Mouse (Mus musculus): ENCODE results near the gene Fam110a.

Fam110a gene

GRCm38 (mm10) chr2:152000735-152001134, 20.7 kb upstream of the Fam110a start:
- CTCF ChIA-PET = interaction anchor here in 3 of 4 experiments (0.6 to 1.9 kb wide), 4 partner anchors 10 to 96 kb away, joined by 3 to 11 read pairs (median 3); no protein-coding TSS in a partner anchor
- POLR2A ChIA-PET = interaction anchor here in 2 of 4 experiments (0.6 to 4.9 kb wide), 5 partner anchors 9 to 343 kb away, joined by 3 to 41 read pairs (median 4); partner anchors contain the start of gene Trib3 (in 1 of the 2)

GRCm38 (mm10) chr2:152000291-152000679, 20.3 kb upstream of the Fam110a start:
- POLR2A ChIA-PET = interaction anchor here in 2 of 4 experiments (0.8 to 4.9 kb wide), 5 partner anchors 9 to 20 kb away, joined by 3 to 41 read pairs (median 4); no protein-coding TSS in a partner anchor
- CTCF ChIA-PET = interaction anchor here (0.6 to 1.9 kb wide), 7 partner anchors 7 to 250 kb away, joined by 3 to 11 read pairs (median 3); no protein-coding TSS in a partner anchor

GRCm38 (mm10) chr2:151999669-152000290, 19.8 kb upstream of the Fam110a start:
- ChIA-PET POLR2A (interaction anchor here (0.6 to 4.9 kb wide), 11 partner anchors 9 to 63 kb away, joined by 3 to 41 read pairs (median 4); no protein-coding TSS in a partner anchor), CTCF (interaction anchor here (0.6 to 1.9 kb wide), 10 partner anchors 8 to 251 kb away, joined by 3 to 11 read pairs (median 3); no protein-coding TSS in a partner anchor)

- POLR2A ChIA-PET = interaction anchor here in 3 of 4 experiments (0.9 to 4.9 kb wide), 13 partner anchors 7 to 351 kb away, joined by 3 to 41 read pairs (median 3); no protein-coding TSS in a partner anchor
- CTCF ChIA-PET = interaction anchor here in 2 of 4 experiments (0.6 to 4.1 kb wide), 7 partner anchors 9 to 128 kb away, joined by 3 to 16 read pairs (median 4); no protein-coding TSS in a partner anchor
These were observed 18.9 kb upstream of the Fam110a start for GRCm38 (mm10) chr2:151998932-151999331.

- POLR2A ChIA-PET = interaction anchor here in 3 of 4 experiments (0.6 to 4.9 kb wide), 17 partner anchors 8 to 365 kb away, joined by 3 to 41 read pairs (median 6); partner anchors contain the start of gene Trib3 (in 1 of the 3)
- CTCF ChIA-PET = interaction anchor here in 3 of 4 experiments (0.6 to 4.1 kb wide), 7 partner anchors 9 to 1955 kb away, joined by 3 to 16 read pairs (median 5); no protein-coding TSS in a partner anchor
These were observed 18.5 kb upstream of the Fam110a start for GRCm38 (mm10) chr2:151998505-151998899.

GRCm38 (mm10) chr2:151997776-151998504, 17.9 kb upstream of the Fam110a start:
- ChIA-PET POLR2A (interaction anchor here in 3 of 4 experiments (0.6 to 4.9 kb wide), 23 partner anchors 8 to 1170 kb away, joined by 3 to 41 read pairs (median 4); partner anchors contain the start of genes Mcts2 (in 1 of the 3), Srxn1 (in 1 of the 3) and Trib3 (in 1 of the 3)), CTCF (interaction anchor here in 3 of 4 experiments (0.6 to 4.1 kb wide), 11 partner anchors 10 to 1956 kb away, joined by 3 to 16 read pairs (median 6); partner anchors contain the start of genes Psmf1 (in 1 of the 3) and Trib3 (in 1 of the 3))

- ChIA-PET POLR2A (interaction anchor here in 3 of 4 experiments (0.7 to 4.9 kb wide), 15 partner anchors 9 to 689 kb away, joined by 3 to 41 read pairs (median 3); partner anchors contain the start of genes Mcts2 (in 1 of the 3), Srxn1 (in 1 of the 3) and Trib3 (in 1 of the 3)), CTCF (interaction anchor here in 3 of 4 experiments (0.6 to 4.1 kb wide), 10 partner anchors 10 to 346 kb away, joined by 3 to 16 read pairs (median 5); partner anchors contain the start of genes Psmf1 (in 1 of the 3) and Trib3 (in 1 of the 3))
These were observed 17.2 kb upstream of the Fam110a start for GRCm38 (mm10) chr2:151997190-151997575.

GRCm38 (mm10) chr2:151996229-151997189, 16.5 kb upstream of the Fam110a start, which contains the start of gene Slc52a3:
Gene Slc52a3 (plus strand): TSS chr2:151996511.
- ChIA-PET POLR2A (interaction anchor here in 3 of 4 experiments (0.6 to 4.9 kb wide), 13 partner anchors 10 to 690 kb away, joined by 3 to 41 read pairs (median 3); partner anchors contain the start of genes Mcts2 (in 1 of the 3), Srxn1 (in 1 of the 3) and Trib3 (in 1 of the 3)), CTCF (interaction anchor here in 3 of 4 experiments (0.6 to 4.1 kb wide), 14 partner anchors 9 to 347 kb away, joined by 3 to 16 read pairs (median 4); partner anchors contain the start of gene Trib3 (in 1 of the 3))

- ChIA-PET CTCF (interaction anchor here (0.6 to 3.2 kb wide), 18 partner anchors 17 to 369 kb away, joined by 3 to 11 read pairs (median 5); partner anchors contain the start of gene Trib3 (in 1 of the 4)), POLR2A (interaction anchor here in 3 of 4 experiments (0.6 to 1.2 kb wide), 4 partner anchors 16 to 26 kb away, joined by 3 to 5 read pairs (median 4); no protein-coding TSS in a partner anchor)
These were observed 14.5 kb upstream of the Fam110a start for GRCm38 (mm10) chr2:151994350-151995122.

- CTCF ChIA-PET = interaction anchor here (0.5 to 2.0 kb wide), 9 partner anchors 11 to 401 kb away, joined by 3 to 8 read pairs (median 4); no protein-coding TSS in a partner anchor
- POLR2A ChIA-PET = interaction anchor here in 3 of 4 experiments (0.5 to 2.1 kb wide), 13 partner anchors 11 to 1072 kb away, joined by 3 to 8 read pairs (median 3); partner anchors contain the start of gene Trib3 (in 1 of the 3)
These were observed 11.4 kb upstream of the Fam110a start for GRCm38 (mm10) chr2:151991446-151991845.

- ChIA-PET CTCF (interaction anchor here (0.6 to 2.0 kb wide), 8 partner anchors 12 to 402 kb away, joined by 3 to 8 read pairs (median 4); no protein-coding TSS in a partner anchor), POLR2A (interaction anchor here in 3 of 4 experiments (0.6 to 2.2 kb wide), 15 partner anchors 9 to 353 kb away, joined by 3 to 8 read pairs (median 3); partner anchors contain the start of gene Trib3 (in 1 of the 3))
These were observed 11.0 kb upstream of the Fam110a start for GRCm38 (mm10) chr2:151990985-151991394.

- POLR2A ChIA-PET = interaction anchor here in 2 of 4 experiments (1.2 to 2.6 kb wide), 6 partner anchors 10 to 27 kb away, joined by 3 to 9 read pairs (median 5); no protein-coding TSS in a partner anchor
These were observed 9.0 kb upstream of the Fam110a start for GRCm38 (mm10) chr2:151988978-151989377.

GRCm38 (mm10) chr2:151986958-151987357, 6.9 kb upstream of the Fam110a start:
- POLR2A ChIA-PET = interaction anchor here in 2 of 4 experiments (0.6 to 2.6 kb wide), 5 partner anchors 9 to 19 kb away, joined by 3 to 9 read pairs (median 4); no protein-coding TSS in a partner anchor
- CTCF ChIA-PET = interaction anchor here in 2 of 4 experiments (0.9 to 1.4 kb wide), 3 partner anchors 10 to 21 kb away, joined by 3 to 4 read pairs (median 3); partner anchors contain the start of gene Slc52a3 (in 1 of the 2)

More at GRCm38 (mm10) chr2:151988978-151989377, 9.0 kb upstream of the Fam110a start:
- CTCF ChIA-PET = interaction anchor here (0.6 to 1.5 kb wide), 9 partner anchors 9 to 581 kb away, joined by 3 to 5 read pairs (median 3); partner anchors contain the start of gene Fam110a (in 1 of the 4)

GRCm38 (mm10) chr2:151985426-151986172, 5.6 kb upstream of the Fam110a start:
- CTCF ChIA-PET = no interaction called here
- POLR2A ChIA-PET = no interaction called here
